Comparison of ENCODE assay signal across 9 mouse cellular contexts in the genomic region with DNA sequence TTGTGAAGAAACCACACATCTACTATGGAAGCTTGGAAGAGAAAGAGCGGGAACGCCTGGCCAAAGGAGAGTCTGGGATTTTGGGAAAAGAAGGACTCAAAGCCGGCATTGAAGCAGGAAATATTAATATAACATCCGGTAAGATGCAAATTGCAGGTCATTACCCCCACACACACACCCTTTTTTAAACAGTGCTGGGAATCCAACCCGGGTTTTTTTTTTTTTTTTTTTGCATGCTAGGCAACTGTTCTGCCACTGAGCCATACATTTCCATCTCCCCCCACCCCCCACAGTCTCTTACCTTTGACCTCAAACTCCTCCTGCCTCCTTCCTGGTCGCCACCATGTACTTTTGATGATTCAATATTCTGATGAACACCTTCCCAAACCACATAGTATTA. TPM values are rescaled to one million over a fixed set of nuclear protein-coding genes. Genes with fewer than 3 reads are reported as not detected.
DNase-seq lines count a peak whose midpoint lies in the region; ATAC-seq and TF ChIP-seq lines count a peak whose summit lies in the region.
"Had no signal": no experiment of that assay in that cellular context is flagged by ENCODE, and none has a peak within 500 bp of the region (broad histone marks: within the 10 kb centered on the region; RNA-seq: fewer than 3 reads in every experiment).

No protein-coding gene starts in this region.

- H3K27ac ChIP-seq in kidney, embryonic 16.5 days (ENCODE audit: low read length), result peak overlapping the region; percentile 90; the same call in 1 of the 2 replicates
- H3K27ac ChIP-seq in bone marrow macrophage, adult 2 months (ENCODE audit: insufficient read depth, low read depth, low read length), result peak overlapping the region; percentile 37

- no peaks in the 10 kb centered on the region for H3K9me3 ChIP-seq in kidney, embryonic 16.5 days (ENCODE audit: low read length)

- DNase-seq in kidney, postnatal 36 days, result no peak
- DNase-seq in induced T-regulatory cell, adult 2 months (ENCODE audit: low read depth), result peak; percentile 49
- DNase-seq in naive thymus-derived CD4-positive, alpha-beta T cell, adult 2 months (ENCODE audit: low read depth), result peak; percentile 15
- no peak for DNase-seq in urinary bladder, postnatal 25 days (ENCODE audit: low spot score)
- no peak for DNase-seq in spleen, postnatal 10 days (ENCODE audit: low spot score in 2 of 2)
- DNase-seq in adipocyte (ENCODE audit: low spot score), result no peak
- DNase-seq: lung, postnatal 10 days had no signal

- no peak for TF ChIP-seq POLR2A in bone marrow macrophage, adult 2 months (IDR thresholded peaks at IDR 0.05; ENCODE audit: borderline replicate concordance, low read depth, low read length)

- H3K4me1 ChIP-seq in kidney, embryonic 16.5 days (ENCODE audit: insufficient read depth, low read length), result peaks cover 26% of the 10 kb centered on the region
- H3K4me1 ChIP-seq in bone marrow macrophage, adult 2 months (ENCODE audit: control insufficient read depth, insufficient read depth, low read length), result peaks cover 10% of the 10 kb centered on the region

- peaks cover 26% of the 10 kb centered on the region for H3K36me3 ChIP-seq in kidney, embryonic 16.5 days (ENCODE audit: insufficient read depth, low read length)

- WGBS in kidney, embryonic 16.5 days, result 21% methylated on average over 6 of the region's 6 CpGs

- peak overlapping the region; percentile 64 for H3K4me2 ChIP-seq in kidney, embryonic 16.5 days (replicated peaks; ENCODE audit: low read depth, low read length)

- TF ChIP-seq CTCF in bone marrow macrophage, adult 2 months (IDR thresholded peaks at IDR 0.05; ENCODE audit: low read depth, low read length), result no peak

- peak overlapping the region; percentile 90 for H3K9ac ChIP-seq in kidney, embryonic 16.5 days (replicated peaks; ENCODE audit: low read length)

- ATAC-seq in kidney, embryonic 16.5 days (ENCODE audit: low FRiP score, low TSS enrichment), result no peak

- no peaks in the 10 kb centered on the region for H3K27me3 ChIP-seq in kidney, embryonic 16.5 days (ENCODE audit: insufficient read depth, low read length)

- H3K4me3 ChIP-seq in kidney, embryonic 16.5 days (ENCODE audit: low read length), result peak overlapping the region; percentile 87
- H3K4me3 ChIP-seq in bone marrow macrophage, adult 2 months (ENCODE audit: insufficient read depth, low read length), result peak overlapping the region; percentile 69

RNA-seq across cellular contexts. Expression of a gene that starts 1.0 kb away (rescaled TPM):
- polyA plus RNA-seq in kidney, embryonic 16.5 days (2015; fragmentation: Nextera tagmentation; extraction: Ambion mirVana), result 25.2 and 25.8 TPM in 2 replicates
- 10.1 and 10.9 TPM in 2 replicates for polyA plus RNA-seq in bone marrow macrophage, adult 2 months (2012; ENCODE audit: insufficient read depth, insufficient read length, missing spikeins)

RNA-seq across cellular contexts. Expression of a gene that starts 1.2 kb away (rescaled TPM):
- polyA plus RNA-seq in kidney, embryonic 16.5 days (2015; fragmentation: Nextera tagmentation; extraction: Ambion mirVana), result 147 and 149 TPM in 2 replicates
- polyA plus RNA-seq in bone marrow macrophage, adult 2 months (2012; ENCODE audit: insufficient read depth, insufficient read length, missing spikeins), result 54.8 and 71.2 TPM in 2 replicates

RNA-seq across cellular contexts. Expression of a gene that starts 25.4 kb away (rescaled TPM):
- polyA plus RNA-seq in kidney, embryonic 16.5 days (2015; fragmentation: Nextera tagmentation; extraction: Ambion mirVana), result 0.40 and 0.95 TPM in 2 replicates
- not detected in 2 replicates for polyA plus RNA-seq in bone marrow macrophage, adult 2 months (2012; ENCODE audit: insufficient read depth, insufficient read length, missing spikeins)

RNA-seq across cellular contexts. Expression of a gene that starts 49.1 kb away (rescaled TPM):
- 60.3 and 61.2 TPM in 2 replicates for polyA plus RNA-seq in kidney, embryonic 16.5 days (2015; fragmentation: Nextera tagmentation; extraction: Ambion mirVana)
- 64.1 and 71.0 TPM in 2 replicates for polyA plus RNA-seq in bone marrow macrophage, adult 2 months (2012; ENCODE audit: insufficient read depth, insufficient read length, missing spikeins)

RNA-seq across cellular contexts. Expression of a gene that starts 49.3 kb away (rescaled TPM):
- polyA plus RNA-seq in kidney, embryonic 16.5 days (2015; fragmentation: Nextera tagmentation; extraction: Ambion mirVana), result 26.2 and 29.2 TPM in 2 replicates
- polyA plus RNA-seq in bone marrow macrophage, adult 2 months (2012; ENCODE audit: insufficient read depth, insufficient read length, missing spikeins), result 92.2 and 95.1 TPM in 2 replicates

Comparison
In these comparisons a context has a peak if more than half of its experiments do, and no peak if none do; other contexts are left out.
1. DNase-seq: peak in induced T-regulatory cell, adult 2 months (single experiment) and naive thymus-derived CD4-positive, alpha-beta T cell, adult 2 months (single experiment); none in kidney, postnatal 36 days (0 of 2), urinary bladder, postnatal 25 days (single experiment), spleen, postnatal 10 days (0 of 2) and adipocyte (single experiment).